In genomic region chr17:29874082-29874679, GRCm38 (mm10) we compare ENCODE assay signal across 8 mouse cellular contexts.
DNase-seq lines count a peak whose midpoint lies in the region; ATAC-seq and TF ChIP-seq lines count a peak whose summit lies in the region.

No protein-coding gene starts in this region.

- WGBS in stomach, embryonic 14.5 days = 12% methylated on average over 27 of the region's 27 CpGs
- 26% methylated on average over 22 of the region's 27 CpGs for WGBS in stomach, postnatal 0 days
- 14% methylated on average over 26 of the region's 27 CpGs for WGBS in hindbrain, embryonic 10.5 days
- WGBS in liver, embryonic 15.5 days (ENCODE audit: insufficient replicate concordance) = 25% methylated on average over 25 of the region's 27 CpGs
- WGBS in stomach, embryonic 16.5 days = 23% methylated on average over 21 of the region's 27 CpGs
- 27% methylated on average over 26 of the region's 27 CpGs for WGBS in lung, adult 2 months

- H3K9me3 ChIP-seq in stomach, embryonic 14.5 days (ENCODE audit: control insufficient read depth, low read depth, low read length) = no peaks in the 10 kb centered on the region
- H3K9me3 ChIP-seq in stomach, postnatal 0 days (ENCODE audit: control insufficient read depth, low read length) = no peaks in the 10 kb centered on the region
- H3K9me3 ChIP-seq in hindbrain, embryonic 10.5 days = 0 out of 2 replicates have a peak, but pooled peaks cover 4% of the 10 kb centered on the region
- H3K9me3 ChIP-seq in liver, embryonic 15.5 days (replicated peaks) = 0 out of 2 replicates have a peak, but pooled peaks cover 3% of the 10 kb centered on the region
- H3K9me3 ChIP-seq in stomach, embryonic 16.5 days (replicated peaks; ENCODE audit: control insufficient read depth, low read length) = 0 out of 2 replicates have a peak, but pooled peaks cover 5% of the 10 kb centered on the region

- no peak for TF ChIP-seq CTCF in stomach, postnatal 0 days (IDR thresholded peaks at IDR 0.05; ENCODE audit: low read depth)
- TF ChIP-seq CTCF in lung, adult 2 months (IDR thresholded peaks at IDR 0.05; ENCODE audit: insufficient read depth, low read length) = no peak

- peak; percentile 18; the same call in 1 of the 2 replicates for ATAC-seq in stomach, embryonic 14.5 days (ENCODE audit: insufficient number of reproducible peaks, insufficient read depth, low FRiP score, low read depth)
- no peak for ATAC-seq in stomach, postnatal 0 days (ENCODE audit: low FRiP score, low TSS enrichment)
- ATAC-seq in liver, embryonic 15.5 days (ENCODE audit: insufficient read depth) = peak; percentile 56; the same call in 1 of the 2 replicates
- ATAC-seq in stomach, embryonic 16.5 days (ENCODE audit: insufficient read depth, low FRiP score) = 0 out of 2 replicates have a peak, but pooled peaks have one; percentile 37

- no peak for DNase-seq in stomach, postnatal 0 days (ENCODE audit: low spot score)
- DNase-seq in hindbrain, embryonic 10.5 days (ENCODE audit: low spot score) = no peak
- DNase-seq in left cerebral cortex, adult 18-20 months (ENCODE audit: low spot score in 2 of 2) = no peak
- no peak for DNase-seq in thymus, postnatal 25 days
- no peak for DNase-seq in lung, adult 2 months

- H3K9ac ChIP-seq in stomach, embryonic 14.5 days (replicated peaks; ENCODE audit: low read depth, low read length) = no peak overlapping the region
- H3K9ac ChIP-seq in stomach, postnatal 0 days (ENCODE audit: low read length) = no peak overlapping the region
- no peak overlapping the region; the same call in 1 of the 2 replicates for H3K9ac ChIP-seq in liver, embryonic 15.5 days
- H3K9ac ChIP-seq in stomach, embryonic 16.5 days (ENCODE audit: low read length) = peak overlapping the region; percentile 51

- H3K4me1 ChIP-seq in stomach, embryonic 14.5 days (ENCODE audit: control insufficient read depth, insufficient read depth, low read length) = no peaks in the 10 kb centered on the region
- H3K4me1 ChIP-seq in stomach, postnatal 0 days (replicated peaks; ENCODE audit: control insufficient read depth, insufficient read depth) = no peaks in the 10 kb centered on the region
- peaks cover 35% of the 10 kb centered on the region for H3K4me1 ChIP-seq in hindbrain, embryonic 10.5 days (replicated peaks)
- peaks cover 22% of the 10 kb centered on the region for H3K4me1 ChIP-seq in liver, embryonic 15.5 days (replicated peaks)
- H3K4me1 ChIP-seq in stomach, embryonic 16.5 days (ENCODE audit: control insufficient read depth, insufficient read depth, low read length) = peaks cover 8% of the 10 kb centered on the region
- H3K4me1 ChIP-seq in lung, adult 2 months (ENCODE audit: control insufficient read depth, insufficient read depth, low read length) = no peaks in the 10 kb centered on the region

- H3K27ac ChIP-seq in stomach, embryonic 14.5 days (ENCODE audit: low read length) = no peak overlapping the region
- H3K27ac ChIP-seq in stomach, postnatal 0 days (replicated peaks) = no peak overlapping the region
- peak overlapping the region; percentile 72 for H3K27ac ChIP-seq in hindbrain, embryonic 10.5 days
- H3K27ac ChIP-seq in liver, embryonic 15.5 days (replicated peaks) = no peak overlapping the region
- H3K27ac ChIP-seq in stomach, embryonic 16.5 days (ENCODE audit: low read length) = no peak overlapping the region

- peak overlapping the region; percentile 18; the same call in 1 of the 2 replicates for H3K4me2 ChIP-seq in stomach, embryonic 14.5 days (replicated peaks; ENCODE audit: low read depth, low read length)
- no peak overlapping the region for H3K4me2 ChIP-seq in stomach, postnatal 0 days (replicated peaks; ENCODE audit: low read depth)
- H3K4me2 ChIP-seq in liver, embryonic 15.5 days = peak overlapping the region; percentile 51
- 0 out of 2 replicates have a peak overlapping the region, but pooled peaks have one; percentile 7 for H3K4me2 ChIP-seq in stomach, embryonic 16.5 days (ENCODE audit: low read depth, low read length)

- no peaks in the 10 kb centered on the region for H3K27me3 ChIP-seq in stomach, embryonic 14.5 days (ENCODE audit: control insufficient read depth, insufficient read depth, low read length)
- H3K27me3 ChIP-seq in stomach, postnatal 0 days (ENCODE audit: control insufficient read depth, insufficient read depth, low read length) = no peaks in the 10 kb centered on the region
- peaks cover 30% of the 10 kb centered on the region; the same call in 1 of the 2 replicates for H3K27me3 ChIP-seq in hindbrain, embryonic 10.5 days (ENCODE audit: insufficient read depth, poor library complexity, severe bottlenecking)
- H3K27me3 ChIP-seq in liver, embryonic 15.5 days = peaks cover 21% of the 10 kb centered on the region; the same call in 1 of the 2 replicates
- no peaks in the 10 kb centered on the region for H3K27me3 ChIP-seq in stomach, embryonic 16.5 days (ENCODE audit: control insufficient read depth, insufficient read depth, low read length)

- TF ChIP-seq EP300 in stomach, postnatal 0 days (optimal IDR thresholded peaks at IDR 0.05) = no peak

- TF ChIP-seq POLR2A in lung, adult 2 months (IDR thresholded peaks at IDR 0.05; ENCODE audit: borderline replicate concordance, extremely low read depth, low read depth, low read length) = no peak

- H3K36me3 ChIP-seq in stomach, embryonic 14.5 days (ENCODE audit: control insufficient read depth, insufficient read depth, low read length) = no peaks in the 10 kb centered on the region
- no peaks in the 10 kb centered on the region for H3K36me3 ChIP-seq in stomach, postnatal 0 days (ENCODE audit: control insufficient read depth, insufficient read depth, low read length)
- no peaks in the 10 kb centered on the region for H3K36me3 ChIP-seq in hindbrain, embryonic 10.5 days
- no peaks in the 10 kb centered on the region for H3K36me3 ChIP-seq in liver, embryonic 15.5 days (replicated peaks)
- no peaks in the 10 kb centered on the region for H3K36me3 ChIP-seq in stomach, embryonic 16.5 days (ENCODE audit: control insufficient read depth, insufficient read depth, low read length)

- no peak overlapping the region for H3K4me3 ChIP-seq in stomach, embryonic 14.5 days (ENCODE audit: low read depth, low read length)
- no peak overlapping the region for H3K4me3 ChIP-seq in stomach, postnatal 0 days (ENCODE audit: low read depth, low read length)
- peak overlapping the region; percentile 18; the same call in 1 of the 2 replicates for H3K4me3 ChIP-seq in hindbrain, embryonic 10.5 days
- H3K4me3 ChIP-seq in liver, embryonic 15.5 days (replicated peaks) = no peak overlapping the region
- no peak overlapping the region for H3K4me3 ChIP-seq in stomach, embryonic 16.5 days (replicated peaks; ENCODE audit: low read length)
- H3K4me3 ChIP-seq in lung, adult 2 months (replicated peaks; ENCODE audit: extremely low read depth, low read depth, low read length) = no peak overlapping the region
